Mouse (Mus musculus) embryonic facial prominence, embryonic 11.5 days (tissue): Measurements from ENCODE around the gene Sectm1b. TPM values are rescaled to one million over a fixed set of nuclear protein-coding genes. Genes with fewer than 3 reads are reported as not detected.
"Not testable (repeated sequence)": the region's sequence is repeated elsewhere in the genome, so short reads cannot be mapped to it uniquely, and the experiment has no call there.

Source experiments
- ATAC-seq: fragments of 200-750 bp; cut with Nextera tagmentation; replicated peaks from 2 replicates; pipeline ENCODE4 v1.8.0; 2017; ENCODE audit warnings: low read depth; ENCODE audit not compliant: insufficient number of reproducible peaks, low FRiP score, low TSS enrichment
- DNase-seq: peaks from one replicate; pipeline ENCODE4 v3.0.0-alpha.2; 2015; ENCODE audit warnings: low spot score
- H3K27ac ChIP-seq: fragments of 300-500 bp; sonication (generic); replicated peaks from 2 replicates; pipeline ENCODE4 v1.5.1; 2014; ENCODE audit warnings: mild to moderate bottlenecking, low read depth, low read length, control low read depth
- H3K27me3 ChIP-seq: fragments of 300-500 bp; sonication (generic); 2 replicates; pipeline ENCODE4 v1.6.1; 2014; ENCODE audit warnings: mild to moderate bottlenecking, low read length, moderate library complexity, mixed read lengths; ENCODE audit not compliant: control insufficient read depth, insufficient read depth
- H3K36me3 ChIP-seq: fragments of 300-500 bp; sonication (generic); replicated peaks from 2 replicates; pipeline ENCODE4 v1.6.1; 2014; ENCODE audit warnings: low read depth, mild to moderate bottlenecking, low read length, moderate library complexity, mixed read lengths; ENCODE audit not compliant: control insufficient read depth, insufficient read depth
- H3K4me1 ChIP-seq: fragments of 300-500 bp; sonication (generic); 2 replicates; pipeline ENCODE4 v1.6.1; 2014; ENCODE audit warnings: low read length, mixed read lengths; ENCODE audit not compliant: control insufficient read depth, insufficient read depth
- H3K4me2 ChIP-seq: fragments of 300-500 bp; sonication (generic); 2 replicates; pipeline ENCODE4 v1.6.1; 2014; ENCODE audit warnings: low read depth, mild to moderate bottlenecking, control low read depth, low read length, moderate library complexity
- H3K4me3 ChIP-seq: fragments of 300-500 bp; sonication (generic); 2 replicates; pipeline ENCODE4 v1.5.1; 2014; ENCODE audit warnings: low read depth, low read length, control low read depth
- H3K9ac ChIP-seq: fragments of 300-500 bp; sonication (generic); replicated peaks from 2 replicates; pipeline ENCODE4 v1.6.1; 2014; ENCODE audit warnings: mild to moderate bottlenecking, control low read depth, low read length
- H3K9me3 ChIP-seq: fragments of 300-500 bp; sonication (generic); replicated peaks from 2 replicates; pipeline ENCODE4 v1.6.1; 2016; ENCODE audit warnings: mild to moderate bottlenecking, low read length, inconsistent platforms, mixed read lengths; ENCODE audit not compliant: control insufficient read depth
- WGBS: fragments of 180-500 bp; shearing (Covaris S2); extraction: QIAGEN DNeasy Blood & Tissue Kit; methylation state at CpG from one replicate; pipeline ENCODE4 v1.1.7; 2014; 5-methylcytosine and 5-hydroxymethylcytosine counted together
- polyA plus RNA-seq: library from polyadenylated mRNA; unstranded; fragments of >200 nt; fragmentation: Nextera tagmentation; extraction: Ambion mirVana; gene quantifications from 2 replicates; pipeline ENCODE4 v1.2.1, GENCODE M21; 2014

Gene Sectm1b
- polyA plus RNA-seq, 1 experiment from 2014 or later = not detected

- no peak overlapping the region for H3K27ac ChIP-seq
- no peaks in the 10 kb centered on the region for H3K27me3 ChIP-seq
- ATAC-seq = no peak
- no peak overlapping the region for H3K4me3 ChIP-seq
- no peak for DNase-seq
- H3K9ac ChIP-seq = no peak overlapping the region
- H3K9me3 ChIP-seq = no peaks in the 10 kb centered on the region
- no peaks in the 10 kb centered on the region for H3K4me1 ChIP-seq
- H3K36me3 ChIP-seq = no peaks in the 10 kb centered on the region
- no peak overlapping the region for H3K4me2 ChIP-seq
- 73% methylated on average over 6 of the region's 6 CpGs for WGBS
Measured at GRCm38 (mm10) chr11:121082857-121083500, 19.6 kb upstream of the Sectm1b start.

DNA sequence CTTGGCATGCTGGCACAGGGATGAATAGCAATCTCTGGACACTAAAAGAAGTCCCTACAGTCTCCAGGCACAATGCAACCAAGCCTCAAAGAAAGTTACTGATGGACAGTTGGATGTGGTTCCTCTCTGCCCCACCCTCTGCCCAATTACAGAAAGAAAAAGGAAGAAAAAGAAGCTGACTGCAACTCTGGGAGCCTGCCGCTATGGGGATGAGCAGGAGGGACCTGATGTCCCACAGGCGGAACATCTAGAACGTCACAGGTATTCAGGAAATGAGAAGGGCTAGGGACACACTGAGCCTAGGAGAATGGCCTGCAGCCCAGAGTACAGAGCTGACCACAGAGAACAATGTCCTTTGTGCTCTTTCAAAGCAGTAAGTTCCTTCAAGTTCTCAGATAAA lies 18.9 kb upstream of the Sectm1b start:
- no peaks in the 10 kb centered on the region for H3K4me1 ChIP-seq
- no peak overlapping the region for H3K4me3 ChIP-seq
- H3K27me3 ChIP-seq = no peaks in the 10 kb centered on the region
- no peak for DNase-seq
- H3K9me3 ChIP-seq = no peaks in the 10 kb centered on the region
- ATAC-seq = no peak
- H3K27ac ChIP-seq = no peak overlapping the region
- no peak overlapping the region for H3K4me2 ChIP-seq
- WGBS = 84% methylated on average over 3 of the region's 3 CpGs
- no peak overlapping the region for H3K9ac ChIP-seq
- H3K36me3 ChIP-seq = no peaks in the 10 kb centered on the region

DNA sequence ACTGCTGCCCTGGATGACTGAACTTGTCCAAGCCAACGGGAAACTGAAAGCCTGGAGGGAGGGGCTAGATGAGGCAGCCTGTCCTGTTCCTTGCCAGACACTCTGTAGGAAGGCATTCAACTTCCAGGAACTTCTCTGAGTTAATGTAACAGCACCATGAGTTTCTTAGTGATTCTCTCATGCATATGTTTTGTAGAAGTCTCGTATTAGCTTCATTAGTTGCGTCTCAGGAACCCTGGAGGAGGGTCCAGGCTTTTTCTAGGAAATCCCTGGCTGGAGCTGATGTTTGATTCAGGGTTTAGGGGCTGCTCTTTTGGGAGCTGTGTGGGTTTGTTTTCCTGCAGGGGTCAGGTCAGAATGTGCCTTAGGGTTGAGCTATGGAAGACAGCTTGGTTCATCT lies 17.8 kb upstream of the Sectm1b start, which contains the start of gene Sectm1a:
TSS of gene Sectm1a (minus strand) at position 101 of the 400 bp plus-strand sequence.
- no peak for DNase-seq

DNA sequence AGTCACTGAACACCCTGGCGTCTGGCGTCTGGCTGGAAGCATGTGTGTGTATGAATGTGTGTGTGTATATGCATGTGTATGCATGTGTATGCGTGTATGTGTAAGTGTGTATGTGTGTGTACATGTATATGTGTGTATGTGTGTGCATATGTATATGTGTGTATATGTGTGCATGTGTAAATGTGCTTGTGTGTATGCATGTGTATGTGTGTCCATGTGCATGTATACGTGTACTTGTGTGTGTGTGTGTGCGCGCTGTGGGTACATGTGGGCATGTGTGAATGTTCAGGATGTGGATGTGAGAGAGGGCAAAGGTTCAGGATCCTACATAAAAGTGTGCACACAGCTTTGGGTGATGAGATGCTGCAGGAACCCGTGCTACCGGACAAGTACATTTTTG lies 17.0 kb upstream of the Sectm1b start:
- 92% methylated on average over 8 of the region's 8 CpGs for WGBS
- H3K36me3 ChIP-seq = no peaks in the 10 kb centered on the region
- DNase-seq = no peak
- no peaks in the 10 kb centered on the region for H3K9me3 ChIP-seq
- no peak overlapping the region for H3K4me2 ChIP-seq
- H3K4me3 ChIP-seq = no peak overlapping the region
- H3K27me3 ChIP-seq = no peaks in the 10 kb centered on the region
- H3K27ac ChIP-seq = no peak overlapping the region
- H3K9ac ChIP-seq = no peak overlapping the region
- no peak for ATAC-seq
- H3K4me1 ChIP-seq = no peaks in the 10 kb centered on the region

More for the DNA sequence above, 17.8 kb upstream of the Sectm1b start, which contains the start of gene Sectm1a:
- H3K9ac ChIP-seq = no peak within 1 kb of the TSS
- H3K9me3 ChIP-seq = no peaks in the 10 kb centered on the region
- no peak for ATAC-seq
- H3K4me2 ChIP-seq = no peak within 1 kb of the TSS
- no peaks in the 10 kb centered on the region for H3K4me1 ChIP-seq
- no peak within 1 kb of the TSS for H3K4me3 ChIP-seq
- H3K36me3 ChIP-seq = no peaks in the 10 kb centered on the region
- 66% methylated on average over 3 of the region's 3 CpGs for WGBS
- H3K27me3 ChIP-seq = no peaks in the 10 kb centered on the region
- H3K27ac ChIP-seq = no peak within 1 kb of the TSS

DNA sequence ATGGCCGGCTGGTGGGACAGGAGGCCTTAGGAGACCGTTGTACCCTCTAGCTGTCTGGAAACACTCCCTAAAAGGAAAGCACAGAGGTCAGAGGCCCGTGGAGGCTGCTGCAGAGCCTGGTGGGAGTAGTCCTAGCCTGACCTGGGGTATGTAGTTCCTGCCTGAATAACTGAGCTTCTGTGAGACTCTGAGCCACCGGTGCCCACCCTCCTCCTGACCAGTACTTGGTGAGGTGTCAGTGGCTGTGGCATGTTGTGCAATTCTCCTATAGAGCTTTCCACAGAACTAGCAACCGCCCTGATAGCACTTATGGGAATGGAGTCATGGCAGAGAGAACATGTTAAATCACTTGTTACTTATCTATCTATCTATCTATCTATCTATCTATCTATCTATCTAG lies 12.3 kb upstream of the Sectm1b start:
- ATAC-seq = no peak

DNA sequence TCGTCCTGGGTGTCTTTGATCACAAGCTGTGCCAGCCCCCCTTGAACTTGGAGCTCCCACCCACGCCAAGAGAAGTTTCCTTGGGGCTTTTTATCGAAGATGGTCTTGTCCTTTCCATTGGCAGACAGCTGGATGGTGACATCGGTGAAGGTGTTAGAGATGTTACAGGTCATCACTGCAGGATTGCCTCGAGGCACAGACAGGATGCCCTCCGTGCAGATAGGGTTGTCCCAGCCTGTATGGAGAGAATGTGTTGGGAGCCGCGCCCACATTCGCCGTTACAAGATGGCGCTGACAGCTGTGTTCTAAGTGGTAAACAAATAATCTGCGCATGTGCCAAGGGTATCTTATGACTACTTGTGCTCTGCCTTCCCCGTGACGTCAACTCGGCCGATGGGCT lies 6.3 kb upstream of the Sectm1b start:
- not testable (repeated sequence) for H3K4me3 ChIP-seq, H3K27me3 ChIP-seq, H3K4me2 ChIP-seq, DNase-seq, ATAC-seq, H3K36me3 ChIP-seq, H3K9ac ChIP-seq, H3K4me1 ChIP-seq, H3K9me3 ChIP-seq, H3K27ac ChIP-seq
- WGBS = 93% methylated on average over 11 of the region's 16 CpGs

More for the DNA sequence above, 12.3 kb upstream of the Sectm1b start:
- no peak for DNase-seq
- Histone ChIP-seq H3K9me3 (no peaks in the 10 kb centered on the region), H3K27ac (no peak overlapping the region), H3K4me2 (no peak overlapping the region), H3K27me3 (no peaks in the 10 kb centered on the region), H3K4me1 (no peaks in the 10 kb centered on the region), H3K9ac (no peak overlapping the region), H3K36me3 (no peaks in the 10 kb centered on the region), H3K4me3 (no peak overlapping the region)
- 74% methylated on average over 5 of the region's 5 CpGs for WGBS

- 96% methylated on average over 2 of the region's 2 CpGs for WGBS
- Histone ChIP-seq H3K4me3 (no peak overlapping the region), H3K9ac (no peak overlapping the region), H3K27ac (no peak overlapping the region), H3K4me2 (no peak overlapping the region), H3K9me3 (no peaks in the 10 kb centered on the region), H3K4me1 (no peaks in the 10 kb centered on the region), H3K27me3 (no peaks in the 10 kb centered on the region), H3K36me3 (no peaks in the 10 kb centered on the region)
- no peak for DNase-seq
- no peak for ATAC-seq
Measured at GRCm38 (mm10) chr11:121067895-121068294, 4.5 kb upstream of the Sectm1b start.

DNA sequence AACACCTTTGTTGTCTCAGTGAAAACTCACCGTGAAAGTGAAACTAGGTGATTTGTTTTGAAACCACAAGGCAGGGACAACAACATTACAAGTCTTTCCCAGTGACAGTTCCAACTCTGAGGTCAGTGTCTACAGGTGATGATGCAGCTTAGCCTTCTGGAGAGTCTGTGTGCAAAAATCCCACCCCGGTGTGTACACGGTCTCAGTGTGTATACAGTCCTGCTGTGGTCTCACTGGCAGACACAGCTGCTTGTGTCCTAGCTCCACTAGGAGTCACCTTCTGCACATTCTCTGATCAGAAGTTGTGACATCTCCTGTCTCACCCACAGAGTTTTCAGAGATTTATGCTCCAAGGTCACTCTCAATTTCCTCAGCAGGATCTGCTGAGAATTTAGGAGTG lies 828 bp upstream of the Sectm1b start:
- no peak overlapping the region for H3K9ac ChIP-seq

More for the DNA sequence above, 828 bp upstream of the Sectm1b start:
- ATAC-seq (no peak), DNase-seq (no peak)
- H3K36me3 ChIP-seq = no peaks in the 10 kb centered on the region
- no peak overlapping the region for H3K4me3 ChIP-seq
- no peaks in the 10 kb centered on the region for H3K4me1 ChIP-seq
- no peak overlapping the region for H3K27ac ChIP-seq
- H3K27me3 ChIP-seq = no peaks in the 10 kb centered on the region
- H3K9me3 ChIP-seq = no peaks in the 10 kb centered on the region
- H3K4me2 ChIP-seq = no peak overlapping the region
- 82% methylated on average over 3 of the region's 3 CpGs for WGBS
